Mouse (Mus musculus): Measurements from ENCODE around the gene Ccdc190. TPM values are rescaled to one million over a fixed set of nuclear protein-coding genes. Genes with fewer than 3 reads are reported as not detected.

Ccdc190 gene
- polyA plus RNA-seq (2012; rRNA removed) = 0.02 TPM in 1 of 2 replicates, not detected in the other

DNA sequence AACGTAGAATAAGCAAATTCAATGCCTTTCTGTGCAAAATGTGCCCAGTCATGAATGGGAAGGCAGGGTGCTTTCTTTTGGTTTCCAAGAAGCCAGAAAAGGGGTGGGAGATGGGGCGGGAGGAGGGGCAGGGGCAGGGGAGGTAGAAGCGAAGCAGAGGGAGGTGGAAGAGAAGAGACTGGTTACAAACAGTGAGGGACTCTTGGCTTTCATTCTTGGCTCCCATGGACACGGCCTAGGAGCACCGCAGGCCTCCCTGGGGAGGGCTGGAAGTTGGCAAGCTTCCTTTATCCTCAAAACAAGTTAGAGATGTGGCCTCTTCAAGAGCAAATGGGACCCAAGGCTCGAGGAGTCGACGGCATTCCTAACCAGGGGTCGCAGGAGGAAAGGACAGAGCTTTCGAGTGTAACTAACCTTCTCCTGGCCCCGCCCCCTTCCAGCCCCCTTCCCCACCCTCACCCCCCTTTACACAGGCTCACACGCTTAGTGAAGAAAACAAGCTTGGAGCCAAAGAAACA lies at the start of gene Ccdc190:
Gene Ccdc190 (plus strand): TSS at position 195 of the 518 bp plus-strand sequence.

DNA sequence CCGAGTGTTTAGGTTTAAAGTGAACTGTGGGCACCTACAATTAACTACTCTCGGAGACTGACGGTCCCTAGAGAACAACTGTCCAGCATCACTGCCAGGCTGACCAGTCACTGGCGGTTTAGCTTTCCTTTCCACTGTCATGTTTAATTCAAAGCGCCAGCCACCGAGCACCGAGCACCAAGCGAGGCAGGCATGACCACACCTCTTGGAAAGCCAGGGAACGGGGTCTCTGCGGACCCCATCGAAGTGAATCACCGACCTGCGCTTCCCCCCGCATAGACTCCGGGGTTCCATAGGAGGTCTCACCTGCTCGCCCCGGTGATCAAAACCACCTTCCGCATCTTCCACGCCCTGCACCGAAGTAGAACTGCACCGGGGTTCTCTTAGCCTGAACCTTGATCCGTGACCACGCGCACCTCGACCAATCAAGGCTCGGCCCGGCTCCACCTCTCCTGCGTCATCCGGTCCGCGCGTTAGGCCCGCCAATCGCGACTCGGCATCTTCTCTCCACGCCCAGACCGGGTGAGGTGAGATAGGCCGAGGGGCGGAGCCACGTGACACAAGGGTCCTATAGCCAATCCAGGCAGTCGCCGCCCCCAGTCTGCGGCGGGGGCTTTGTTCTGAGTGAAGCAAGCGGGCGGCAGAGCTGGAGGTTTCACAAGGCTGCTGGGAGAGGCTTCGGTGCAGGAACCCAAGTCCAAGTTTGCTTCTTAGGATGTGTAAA lies 40.5 kb downstream of the Ccdc190 start, which contains the start of gene Hsd17b7:
Gene Hsd17b7 (minus strand): TSS at position 450 of the 724 bp plus-strand sequence.

Other genes starting within 250 kb of the Ccdc190 start
- 0.05 and 0.10 TPM in 2 replicates for gene Rgs4, start 181.0 kb upstream of the Ccdc190 start, polyA plus RNA-seq (2012; rRNA removed)
- gene Hsd17b7, start 40.6 kb downstream of the Ccdc190 start, polyA plus RNA-seq (2012; rRNA removed) = 5.5 and 6.8 TPM in 2 replicates
- gene Ddr2, start 182.1 kb downstream of the Ccdc190 start, polyA plus RNA-seq (2012; rRNA removed) = 0.50 and 0.80 TPM in 2 replicates
- gene Uap1, start 246.3 kb downstream of the Ccdc190 start, polyA plus RNA-seq (2012; rRNA removed) = 14.5 and 17.5 TPM in 2 replicates

All from liver, embryonic 14 days (tissue).